Mouse (Mus musculus): ENCODE results near the gene Rpl3l. TPM values are rescaled to one million over a fixed set of nuclear protein-coding genes. Genes with fewer than 3 reads are reported as not detected.

Gene Rpl3l
- total and polyA plus RNA-seq, 3 experiments = 0.12 to 0.24 TPM; not detected in 1

DNA sequence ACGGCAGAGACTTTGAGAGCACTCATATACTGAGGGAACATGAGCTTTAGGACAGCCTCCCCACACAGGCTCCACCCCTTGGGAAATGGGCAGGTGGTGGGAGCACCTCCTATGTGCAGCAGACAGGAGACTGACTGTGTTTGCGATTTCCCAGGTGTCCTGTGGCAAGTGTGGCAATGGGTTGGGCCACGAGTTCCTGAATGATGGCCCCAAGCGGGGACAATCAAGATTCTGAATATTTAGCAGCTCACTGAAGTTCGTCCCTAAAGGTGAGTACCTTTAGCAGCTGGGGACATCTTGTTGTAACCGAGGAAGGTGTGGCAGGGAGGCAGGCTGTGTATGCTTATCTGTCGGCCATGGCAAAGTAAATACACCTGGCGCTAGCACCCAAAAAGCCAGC is 12.3 kb downstream of the Rpl3l start:
- Histone ChIP-seq H3K9me3 (replicated peaks; ENCODE audit: insufficient read depth, low read length) (no peaks in the 10 kb centered on the region), H3K36me3 (ENCODE audit: control insufficient read depth in 1 of 2, insufficient read depth in 2 of 2, low read length in 2 of 2) (peaks cover 0 to 10% of the 10 kb centered on the region in 2 experiments; a peak in 1 of 4 replicates), H3K4me1 (ENCODE audit: control insufficient read depth in 1 of 2, insufficient read depth in 2 of 2, low read length in 2 of 2) (peaks cover 0 to 17% of the 10 kb centered on the region in 2 experiments; a peak in 2 of 4 replicates), H3K27me3 (ENCODE audit: control insufficient read depth in 1 of 2, insufficient read depth in 2 of 2, low read length in 2 of 2) (no peaks in the 10 kb centered on the region), H3K4me3 (ENCODE audit: control insufficient read depth in 1 of 2, insufficient read depth in 1 of 2, low read depth in 2 of 2, low read length in 2 of 2) (no peak overlapping the region), H3K79me2 (ENCODE audit: control insufficient read depth, insufficient read depth, low read length, poor library complexity) (peaks cover 2% of the 10 kb centered on the region; the same call in 1 of the 2 replicates), H3K27ac (ENCODE audit: control insufficient read depth, low read depth, low read length) (no peak overlapping the region), H3K9ac (ENCODE audit: control insufficient read depth, low read depth, low read length, poor library complexity, severe bottlenecking) (no peak overlapping the region)
- no peak for DNase-seq (ENCODE audit: low read depth, low spot score)
- TF ChIP-seq JUND (IDR thresholded peaks at IDR 0.05; ENCODE audit: low read depth, low read length) (no peak), EP300 (IDR thresholded peaks at IDR 0.05; ENCODE audit: low read depth in 1 of 2, low read length in 2 of 2) (no peak), KAT2A (conservative IDR thresholded peaks at IDR 0.05; ENCODE audit: low read depth, low read length) (no peak), POLR2AphosphoS2 (IDR thresholded peaks at IDR 0.05; ENCODE audit: low read length) (no peak), MYB (IDR thresholded peaks at IDR 0.05; ENCODE audit: low read depth, low read length) (no peak), ETS1 (IDR thresholded peaks at IDR 0.05; ENCODE audit: low read depth, low read length) (no peak), USF2 (IDR thresholded peaks at IDR 0.05; ENCODE audit: borderline replicate concordance in 1 of 2, insufficient read depth in 1 of 2, low read depth in 1 of 2, low read length in 2 of 2) (no peak), NELFE (IDR thresholded peaks at IDR 0.05; ENCODE audit: low read depth, low read length) (no peak), RAD21 (IDR thresholded peaks at IDR 0.05; ENCODE audit: low read depth, low read length) (no peak), GATA1 (IDR thresholded peaks at IDR 0.05; ENCODE audit: low read depth, low read length) (no peak), NRF1 (IDR thresholded peaks at IDR 0.05; ENCODE audit: insufficient read depth, low read depth, low read length, poor library complexity, severe bottlenecking) (no peak), RCOR1 (IDR thresholded peaks at IDR 0.05; ENCODE audit: low read depth, low read length) (no peak), ELF1 (IDR thresholded peaks at IDR 0.05; ENCODE audit: low read depth, low read length) (no peak), ZMIZ1 (IDR thresholded peaks at IDR 0.05; ENCODE audit: low read depth, low read length) (no peak), CHD2 (IDR thresholded peaks at IDR 0.05; ENCODE audit: low read length) (no peak), TBP (IDR thresholded peaks at IDR 0.05; ENCODE audit: low read depth, low read length) (no peak), TAL1 (IDR thresholded peaks at IDR 0.05; ENCODE audit: low read length) (no peak), MEF2A (IDR thresholded peaks at IDR 0.05; ENCODE audit: extremely low read depth, insufficient replicate concordance, low read depth, low read length, poor library complexity, severe bottlenecking) (no peak), CTCF (IDR thresholded peaks at IDR 0.05 in 2 of 3, conservative IDR thresholded peaks at IDR 0.05 in 1 of 3; ENCODE audit: control insufficient read depth in 1 of 3, insufficient read depth in 1 of 3, low read depth in 2 of 3, low read length in 3 of 3, poor library complexity in 1 of 3, severe bottlenecking in 1 of 3) (no peak)

DNA sequence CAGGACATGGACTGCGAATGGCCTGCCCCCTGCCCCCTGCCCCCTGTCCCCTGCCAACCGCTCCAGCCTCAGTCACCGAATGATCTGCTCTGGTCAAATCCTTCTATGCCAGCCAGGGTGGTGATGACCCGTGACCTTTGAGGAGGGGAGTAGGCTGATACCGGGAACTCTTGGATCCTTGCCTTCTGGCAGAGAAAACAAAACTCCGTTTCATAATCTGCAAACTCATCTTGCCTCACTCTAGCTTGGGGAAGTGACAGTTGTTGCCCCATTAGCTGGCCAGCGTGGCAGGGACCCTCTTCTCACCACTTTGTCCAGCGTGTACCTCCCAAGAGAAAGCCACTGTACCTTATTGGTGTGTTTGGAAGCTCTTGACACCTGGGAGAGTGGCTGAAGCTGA is 14.7 kb downstream of the Rpl3l start:
- Histone ChIP-seq H3K9me3 (replicated peaks; ENCODE audit: insufficient read depth, low read length) (no peaks in the 10 kb centered on the region), H3K36me3 (ENCODE audit: control insufficient read depth in 1 of 2, insufficient read depth in 2 of 2, low read length in 2 of 2) (peaks cover 0 to 4% of the 10 kb centered on the region in 2 experiments; a peak in 1 of 4 replicates), H3K4me3 (ENCODE audit: control insufficient read depth in 1 of 2, insufficient read depth in 1 of 2, low read depth in 2 of 2, low read length in 2 of 2) (no peak overlapping the region), H3K27ac (ENCODE audit: control insufficient read depth, low read depth, low read length) (no peak overlapping the region), H3K27me3 (ENCODE audit: control insufficient read depth in 1 of 2, insufficient read depth in 2 of 2, low read length in 2 of 2) (no peaks in the 10 kb centered on the region; a peak in 1 of 4 replicates), H3K4me1 (ENCODE audit: control insufficient read depth in 1 of 2, insufficient read depth in 2 of 2, low read length in 2 of 2) (peaks cover 0 to 5% of the 10 kb centered on the region in 2 experiments; a peak in 2 of 4 replicates), H3K9ac (ENCODE audit: control insufficient read depth, low read depth, low read length, poor library complexity, severe bottlenecking) (no peak overlapping the region), H3K79me2 (ENCODE audit: control insufficient read depth, insufficient read depth, low read length, poor library complexity) (no peaks in the 10 kb centered on the region)
- TF ChIP-seq ZKSCAN1 (IDR thresholded peaks at IDR 0.05; ENCODE audit: low read depth, low read length) (no peak), MXI1 (IDR thresholded peaks at IDR 0.05; ENCODE audit: low read depth, low read length) (no peak), USF1 (IDR thresholded peaks at IDR 0.05; ENCODE audit: low read depth, low read length) (no peak), ELF1 (IDR thresholded peaks at IDR 0.05; ENCODE audit: low read depth, low read length) (no peak), NRF1 (IDR thresholded peaks at IDR 0.05; ENCODE audit: insufficient read depth, low read depth, low read length, poor library complexity, severe bottlenecking) (no peak), JUND (IDR thresholded peaks at IDR 0.05; ENCODE audit: low read depth, low read length) (no peak), MEF2A (IDR thresholded peaks at IDR 0.05; ENCODE audit: extremely low read depth, insufficient replicate concordance, low read depth, low read length, poor library complexity, severe bottlenecking) (no peak), RAD21 (IDR thresholded peaks at IDR 0.05; ENCODE audit: low read depth, low read length) (no peak), HCFC1 (IDR thresholded peaks at IDR 0.05; ENCODE audit: low read depth, low read length) (no peak), MYC (IDR thresholded peaks at IDR 0.05; ENCODE audit: low read depth, low read length) (no peak), MYB (IDR thresholded peaks at IDR 0.05; ENCODE audit: low read depth, low read length) (no peak), ZMIZ1 (IDR thresholded peaks at IDR 0.05; ENCODE audit: low read depth, low read length) (no peak), BHLHE40 (IDR thresholded peaks at IDR 0.05; ENCODE audit: borderline replicate concordance, low read depth, low read length) (no peak), POLR2AphosphoS2 (IDR thresholded peaks at IDR 0.05; ENCODE audit: low read length) (no peak)
- DNase-seq (ENCODE audit: low read depth, low spot score) = no peak

Data from MEL (cell line).